Mouse (Mus musculus): Measurements from ENCODE around the gene Hdac9. TPM values are rescaled to one million over a fixed set of nuclear protein-coding genes. Genes with fewer than 3 reads are reported as not detected.

Hdac9 gene
- polyA plus RNA-seq, 1 experiment: 41.7 TPM

- DNase-seq (ENCODE audit: extremely low spot score in 1 of 2, low spot score in 1 of 2): no peak
These were observed 299.1 kb downstream of the Hdac9 start for GRCm38 (mm10) chr12:34617836-34618235.

GRCm38 (mm10) chr12:34614796-34615195 lies 302.1 kb downstream of the Hdac9 start:
- DNase-seq (ENCODE audit: extremely low spot score in 1 of 2, low spot score in 1 of 2): peak in 1 of 2 experiments; percentile 34

- DNase-seq (ENCODE audit: extremely low spot score in 1 of 2, low spot score in 1 of 2): no peak
These were observed 304.4 kb downstream of the Hdac9 start for GRCm38 (mm10) chr12:34612511-34612910.

- DNase-seq (ENCODE audit: extremely low spot score in 1 of 2, low spot score in 1 of 2): no peak
These were observed 312.4 kb downstream of the Hdac9 start for GRCm38 (mm10) chr12:34604521-34604920.

GRCm38 (mm10) chr12:34594167-34594793 lies 322.6 kb downstream of the Hdac9 start:
- DNase-seq (ENCODE audit: extremely low spot score in 1 of 2, low spot score in 1 of 2): no peak

GRCm38 (mm10) chr12:34587171-34587570 lies 329.7 kb downstream of the Hdac9 start:
- DNase-seq (ENCODE audit: extremely low spot score in 1 of 2, low spot score in 1 of 2): no peak

GRCm38 (mm10) chr12:34582522-34582921 lies 334.4 kb downstream of the Hdac9 start:
- no peak for DNase-seq (ENCODE audit: extremely low spot score in 1 of 2, low spot score in 1 of 2)

GRCm38 (mm10) chr12:34579220-34579619 lies 337.7 kb downstream of the Hdac9 start:
- no peak for DNase-seq (ENCODE audit: extremely low spot score in 1 of 2, low spot score in 1 of 2)

- no peak for DNase-seq (ENCODE audit: extremely low spot score in 1 of 2, low spot score in 1 of 2)
These were observed 345.8 kb downstream of the Hdac9 start for GRCm38 (mm10) chr12:34571069-34571468.

- no peak for DNase-seq (ENCODE audit: extremely low spot score in 1 of 2, low spot score in 1 of 2)
These were observed 347.4 kb downstream of the Hdac9 start for GRCm38 (mm10) chr12:34569472-34569871.

GRCm38 (mm10) chr12:34569052-34569451 lies 347.8 kb downstream of the Hdac9 start:
- DNase-seq (ENCODE audit: extremely low spot score in 1 of 2, low spot score in 1 of 2): no peak

- DNase-seq (ENCODE audit: extremely low spot score in 1 of 2, low spot score in 1 of 2): no peak
These were observed 354.6 kb downstream of the Hdac9 start for GRCm38 (mm10) chr12:34562331-34562730.

GRCm38 (mm10) chr12:34559001-34559400 lies 357.9 kb downstream of the Hdac9 start:
- DNase-seq (ENCODE audit: extremely low spot score in 1 of 2, low spot score in 1 of 2): no peak

- no peak for DNase-seq (ENCODE audit: extremely low spot score in 1 of 2, low spot score in 1 of 2)
These were observed 362.1 kb downstream of the Hdac9 start for GRCm38 (mm10) chr12:34554803-34555202.

GRCm38 (mm10) chr12:34550268-34550667 lies 366.6 kb downstream of the Hdac9 start:
- no peak for DNase-seq (ENCODE audit: extremely low spot score in 1 of 2, low spot score in 1 of 2)

- DNase-seq (ENCODE audit: extremely low spot score in 1 of 2, low spot score in 1 of 2): peak; percentile 87 to 89
These were observed 387.7 kb downstream of the Hdac9 start for GRCm38 (mm10) chr12:34529165-34529545.

GRCm38 (mm10) chr12:34528201-34529164 lies 388.4 kb downstream of the Hdac9 start:
- peak; percentile 66 to 67 for DNase-seq (ENCODE audit: extremely low spot score in 1 of 2, low spot score in 1 of 2)

GRCm38 (mm10) chr12:34527761-34528160 lies 389.1 kb downstream of the Hdac9 start:
- DNase-seq (ENCODE audit: extremely low spot score in 1 of 2, low spot score in 1 of 2): no peak

- no peak for DNase-seq (ENCODE audit: extremely low spot score in 1 of 2, low spot score in 1 of 2)
These were observed 395.4 kb downstream of the Hdac9 start for GRCm38 (mm10) chr12:34521468-34521867.

- no peak for DNase-seq (ENCODE audit: extremely low spot score in 1 of 2, low spot score in 1 of 2)
These were observed 399.9 kb downstream of the Hdac9 start for GRCm38 (mm10) chr12:34516769-34517562.

GRCm38 (mm10) chr12:34506345-34506744 lies 410.6 kb downstream of the Hdac9 start:
- no peak for DNase-seq (ENCODE audit: extremely low spot score in 1 of 2, low spot score in 1 of 2)

Data from frontal cortex, adult 2 months (tissue).